Comparison of ENCODE assay signal across 14 mouse cellular contexts in the genomic region with DNA sequence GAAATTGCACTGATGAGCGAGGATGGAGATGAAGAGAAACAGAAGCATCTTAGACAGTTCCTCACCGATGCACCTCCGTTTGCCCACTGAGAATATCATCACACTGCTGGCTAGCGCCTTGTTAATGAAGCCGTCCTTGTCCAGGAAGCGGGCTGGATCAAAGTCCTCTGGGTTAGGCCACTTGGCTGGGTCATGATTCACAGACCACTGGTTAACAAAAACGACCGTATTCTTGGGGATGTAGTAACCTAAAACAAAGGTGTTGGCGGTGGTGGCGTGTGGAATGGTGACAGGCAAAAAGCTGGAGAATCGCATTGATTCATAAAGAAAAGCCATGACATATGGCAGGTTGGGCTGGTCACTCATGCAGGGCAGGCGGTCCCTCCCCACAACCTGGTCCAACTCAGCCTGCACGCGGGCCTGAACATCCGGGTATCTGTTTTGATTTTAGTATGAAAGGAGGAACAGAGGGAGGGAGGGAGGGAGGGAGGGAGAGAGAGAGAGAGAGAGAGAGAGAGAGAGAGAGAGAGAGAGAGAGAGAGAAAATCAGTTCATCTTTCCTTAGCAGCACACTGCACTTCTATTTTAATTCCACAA. TPM values are rescaled to one million over a fixed set of nuclear protein-coding genes. Genes with fewer than 3 reads are reported as not detected.
DNase-seq lines count a peak whose midpoint lies in the region; ATAC-seq and TF ChIP-seq lines count a peak whose summit lies in the region.
"Had no signal": no experiment of that assay in that cellular context is flagged by ENCODE, and none has a peak within 500 bp of the region (broad histone marks: within the 10 kb centered on the region; RNA-seq: fewer than 3 reads in every experiment).

No protein-coding gene starts in this region.

- peak overlapping the region; percentile 0; the same call in 1 of the 2 replicates for H3K4me2 ChIP-seq in kidney, postnatal 0 days (ENCODE audit: low read length)
- H3K4me2 ChIP-seq: liver, embryonic 11.5 days had no signal

- WGBS in kidney, postnatal 0 days = 21% methylated on average over 15 of the region's 15 CpGs

- ATAC-seq in kidney, postnatal 0 days (replicated peaks; ENCODE audit: low FRiP score, low read depth) = no peak
- ATAC-seq in erythroblast, adult 5-6 weeks (replicated peaks; ENCODE audit: low FRiP score, poor library complexity, severe bottlenecking) = no peak
- ATAC-seq: Patski had no signal

- H3K4me3 ChIP-seq in kidney, postnatal 0 days (replicated peaks; ENCODE audit: low read depth, low read length) = no peak overlapping the region
- H3K4me3 ChIP-seq: heart, adult 2 months had no signal

- no peak for TF ChIP-seq CTCF in kidney, postnatal 0 days (IDR thresholded peaks at IDR 0.05; ENCODE audit: low read depth)

- H3K27me3 ChIP-seq in kidney, postnatal 0 days (ENCODE audit: insufficient read depth, low read length) = 0 out of 2 replicates have a peak, but pooled peaks cover 6% of the 10 kb centered on the region
- H3K27me3 ChIP-seq: CH12.LX, Patski had no signal

- no peaks in the 10 kb centered on the region for H3K9me3 ChIP-seq in kidney, postnatal 0 days (replicated peaks; ENCODE audit: low read length)

- no peaks in the 10 kb centered on the region for H3K36me3 ChIP-seq in kidney, postnatal 0 days (ENCODE audit: insufficient read depth, low read length)

- H3K9ac ChIP-seq in kidney, postnatal 0 days (ENCODE audit: low read depth, low read length) = no peak overlapping the region

- no peak overlapping the region for H3K27ac ChIP-seq in kidney, postnatal 0 days
- H3K27ac ChIP-seq: heart, adult 2 months had no signal

- peaks cover 18% of the 10 kb centered on the region for H3K4me1 ChIP-seq in kidney, postnatal 0 days (replicated peaks; ENCODE audit: insufficient read depth, low read length)

- peak; percentile 34 for DNase-seq in kidney, adult 18-20 months
- DNase-seq in kidney, postnatal 14 days = no peak
- DNase-seq in 3T3-L1 (ENCODE audit: low read depth, low spot score) (peak; percentile 81), adipocyte (ENCODE audit: low spot score) (peak; percentile 75)
- DNase-seq in kidney, postnatal 0 days (ENCODE audit: low spot score) = peak; percentile 36
- no peak for DNase-seq in right cerebral cortex, adult 2 months (ENCODE audit: low spot score in 2 of 2)
- DNase-seq: adrenal gland, postnatal 10 days; heart, adult 2 months; heart, postnatal 36 days had no signal

RNA-seq across cellular contexts. Expression of gene Cyp1b1, which starts 4.5 kb away (rescaled TPM):
- 12.3 and 13.8 TPM in 2 replicates for polyA plus RNA-seq in kidney, postnatal 0 days (2015; fragmentation: Nextera tagmentation; extraction: Ambion mirVana)
- 0.63 TPM in 1 of 2 replicates, not detected in the other for total RNA-seq in erythroblast, adult 5-6 weeks (2015; ENCODE audit: low replicate concordance)
- 0.28 and 0.43 TPM in 2 replicates for total RNA-seq in erythroblast, adult 5-6 weeks (2017; ENCODE audit: low replicate concordance)
- total RNA-seq: CH12.LX; megakaryocyte-erythroid progenitor cell, adult 5-6 weeks had no signal

Comparison
In these comparisons a context has a peak if more than half of its experiments do, and no peak if none do; other contexts are left out.
1. DNase-seq: peak in kidney, adult 18-20 months (single experiment), 3T3-L1 (single experiment), adipocyte (single experiment) and kidney, postnatal 0 days (single experiment); none in kidney, postnatal 14 days (single experiment) and right cerebral cortex, adult 2 months (0 of 2).